Mouse (Mus musculus): Measurements from ENCODE around the gene Per2. TPM values are rescaled to one million over a fixed set of nuclear protein-coding genes. Genes with fewer than 3 reads are reported as not detected.
"Not testable (repeated sequence)": the region's sequence is repeated elsewhere in the genome, so short reads cannot be mapped to it uniquely, and the experiment has no call there.

The Per2 gene
- polyA plus RNA-seq, 1 experiment from 2014 or later: 6.8 TPM

GRCm38 (mm10) chr1:91486165-91486564, 27.0 kb upstream of the Per2 start:
- Histone ChIP-seq H3K27me3 (ENCODE audit: control insufficient read depth, insufficient read depth, low read length) (no peaks in the 10 kb centered on the region), H3K9ac (replicated peaks; ENCODE audit: low read length) (no peak overlapping the region; the same call in 1 of the 2 replicates), H3K36me3 (ENCODE audit: control insufficient read depth, insufficient read depth, low read length) (no peaks in the 10 kb centered on the region), H3K27ac (replicated peaks; ENCODE audit: low read depth, low read length) (no peak overlapping the region), H3K4me3 (replicated peaks; ENCODE audit: low read depth, low read length) (no peak overlapping the region), H3K4me2 (ENCODE audit: low read length) (no peak overlapping the region), H3K9me3 (ENCODE audit: control insufficient read depth, low read length) (no peaks in the 10 kb centered on the region), H3K4me1 (ENCODE audit: control insufficient read depth, insufficient read depth, low read length) (no peaks in the 10 kb centered on the region)
- WGBS: 83% methylated on average over 3 of the region's 3 CpGs
- ATAC-seq (ENCODE audit: low FRiP score, low TSS enrichment) (no peak), DNase-seq (no peak)

- no peak overlapping the region for H3K27ac ChIP-seq (replicated peaks; ENCODE audit: low read depth, low read length)
- DNase-seq (no peak), ATAC-seq (ENCODE audit: low FRiP score, low TSS enrichment) (no peak)
- H3K36me3 ChIP-seq (ENCODE audit: control insufficient read depth, insufficient read depth, low read length): no peaks in the 10 kb centered on the region
- no peaks in the 10 kb centered on the region for H3K9me3 ChIP-seq (ENCODE audit: control insufficient read depth, low read length)
- H3K4me1 ChIP-seq (ENCODE audit: control insufficient read depth, insufficient read depth, low read length): no peaks in the 10 kb centered on the region
- WGBS: 75% methylated on average over 3 of the region's 3 CpGs
- H3K9ac ChIP-seq (replicated peaks; ENCODE audit: low read length): no peak overlapping the region
- no peak overlapping the region for H3K4me2 ChIP-seq (ENCODE audit: low read length)
- no peaks in the 10 kb centered on the region for H3K27me3 ChIP-seq (ENCODE audit: control insufficient read depth, insufficient read depth, low read length)
- no peak overlapping the region for H3K4me3 ChIP-seq (replicated peaks; ENCODE audit: low read depth, low read length)
Measured at GRCm38 (mm10) chr1:91485422-91485821, 26.3 kb upstream of the Per2 start.

GRCm38 (mm10) chr1:91484011-91484346, 24.9 kb upstream of the Per2 start:
- Histone ChIP-seq H3K4me2 (ENCODE audit: low read length) (no peak overlapping the region), H3K4me1 (ENCODE audit: control insufficient read depth, insufficient read depth, low read length) (no peaks in the 10 kb centered on the region), H3K27ac (replicated peaks; ENCODE audit: low read depth, low read length) (no peak overlapping the region), H3K27me3 (ENCODE audit: control insufficient read depth, insufficient read depth, low read length) (no peaks in the 10 kb centered on the region), H3K4me3 (replicated peaks; ENCODE audit: low read depth, low read length) (no peak overlapping the region), H3K36me3 (ENCODE audit: control insufficient read depth, insufficient read depth, low read length) (no peaks in the 10 kb centered on the region), H3K9me3 (ENCODE audit: control insufficient read depth, low read length) (no peaks in the 10 kb centered on the region), H3K9ac (replicated peaks; ENCODE audit: low read length) (no peak overlapping the region)
- ATAC-seq (ENCODE audit: low FRiP score, low TSS enrichment) (no peak), DNase-seq (no peak)
- WGBS: 78% methylated on average over 5 of the region's 5 CpGs

DNA sequence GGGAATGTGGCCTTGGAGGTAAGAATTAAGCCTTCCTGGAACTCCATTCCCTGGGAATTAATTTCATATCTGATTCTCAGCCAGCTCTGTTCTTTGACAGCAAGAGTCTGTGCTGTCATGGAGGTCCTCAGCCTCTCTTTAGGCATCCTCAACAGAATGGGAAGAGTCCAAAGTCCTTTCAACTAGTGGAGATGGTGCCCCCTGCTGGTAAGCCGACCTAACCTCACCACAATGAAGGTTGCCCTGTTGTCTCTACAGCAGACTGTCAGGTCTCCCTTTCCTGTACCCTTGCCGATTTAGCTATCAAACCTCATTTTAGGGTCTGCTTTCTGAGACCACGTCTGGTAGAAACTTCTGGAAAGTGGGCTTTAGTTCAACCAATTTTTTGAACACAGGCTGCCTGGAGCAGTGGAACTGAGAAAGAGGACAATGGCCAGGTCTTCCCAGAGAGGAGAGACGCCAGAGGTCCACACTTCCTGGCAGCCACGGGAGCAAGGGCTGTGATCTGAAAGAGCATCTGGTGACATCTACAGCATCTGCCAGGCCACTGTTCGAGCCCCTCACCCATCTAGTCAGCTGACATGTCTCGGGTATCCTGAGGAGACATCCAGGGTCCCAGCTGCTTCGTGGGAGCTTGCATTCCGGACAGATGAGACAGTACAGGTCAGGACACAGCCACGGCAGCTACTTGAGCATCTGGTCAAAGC, 24.3 kb upstream of the Per2 start:
- H3K9me3 ChIP-seq (ENCODE audit: control insufficient read depth, low read length): no peaks in the 10 kb centered on the region
- no peaks in the 10 kb centered on the region for H3K36me3 ChIP-seq (ENCODE audit: control insufficient read depth, insufficient read depth, low read length)
- WGBS: 54% methylated on average over 10 of the region's 10 CpGs
- no peak overlapping the region for H3K27ac ChIP-seq (replicated peaks; ENCODE audit: low read depth, low read length)
- no peak overlapping the region for H3K9ac ChIP-seq (replicated peaks; ENCODE audit: low read length)
- H3K27me3 ChIP-seq (ENCODE audit: control insufficient read depth, insufficient read depth, low read length): no peaks in the 10 kb centered on the region
- no peak for ATAC-seq (ENCODE audit: low FRiP score, low TSS enrichment)
- no peaks in the 10 kb centered on the region for H3K4me1 ChIP-seq (ENCODE audit: control insufficient read depth, insufficient read depth, low read length)
- no peak overlapping the region for H3K4me3 ChIP-seq (replicated peaks; ENCODE audit: low read depth, low read length)
- H3K4me2 ChIP-seq (ENCODE audit: low read length): no peak overlapping the region
- peak; percentile 88 for DNase-seq

DNA sequence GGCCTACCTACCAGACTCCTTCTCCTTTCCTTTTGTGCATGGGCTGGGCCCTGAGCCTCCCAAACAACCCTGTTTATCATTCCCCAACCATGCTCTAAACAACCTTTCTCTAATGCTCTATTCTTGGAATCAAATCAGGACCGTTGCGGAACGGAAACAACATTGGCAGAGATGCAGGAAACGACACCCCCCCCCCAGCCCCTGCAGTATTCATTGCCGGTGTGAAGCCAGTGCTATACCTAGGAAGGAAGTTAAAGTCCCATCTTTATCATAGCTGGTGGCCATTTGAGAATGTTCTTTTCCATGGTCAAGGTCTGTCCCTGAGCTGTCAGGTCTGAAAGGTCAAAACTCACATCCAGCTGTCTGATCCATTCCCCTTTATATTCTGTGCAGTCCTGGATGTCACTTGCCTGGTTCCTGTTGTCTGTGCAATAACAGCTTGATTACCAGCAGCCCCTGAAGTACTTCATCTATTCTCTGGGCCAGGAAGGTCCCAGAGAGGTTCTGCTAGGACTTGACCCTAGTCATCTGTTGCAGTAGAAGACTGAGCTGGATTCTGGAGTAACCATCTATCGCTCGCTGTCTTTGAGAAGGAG, 23.6 kb upstream of the Per2 start:
- Histone ChIP-seq H3K4me2 (ENCODE audit: low read length) (no peak overlapping the region), H3K27ac (replicated peaks; ENCODE audit: low read depth, low read length) (no peak overlapping the region), H3K4me3 (replicated peaks; ENCODE audit: low read depth, low read length) (no peak overlapping the region), H3K9me3 (ENCODE audit: control insufficient read depth, low read length) (no peaks in the 10 kb centered on the region), H3K9ac (replicated peaks; ENCODE audit: low read length) (no peak overlapping the region), H3K36me3 (ENCODE audit: control insufficient read depth, insufficient read depth, low read length) (no peaks in the 10 kb centered on the region), H3K4me1 (ENCODE audit: control insufficient read depth, insufficient read depth, low read length) (no peaks in the 10 kb centered on the region), H3K27me3 (ENCODE audit: control insufficient read depth, insufficient read depth, low read length) (no peaks in the 10 kb centered on the region)
- WGBS: 86% methylated on average over 7 of the region's 7 CpGs
- ATAC-seq (ENCODE audit: low FRiP score, low TSS enrichment): no peak
- no peak for DNase-seq

DNA sequence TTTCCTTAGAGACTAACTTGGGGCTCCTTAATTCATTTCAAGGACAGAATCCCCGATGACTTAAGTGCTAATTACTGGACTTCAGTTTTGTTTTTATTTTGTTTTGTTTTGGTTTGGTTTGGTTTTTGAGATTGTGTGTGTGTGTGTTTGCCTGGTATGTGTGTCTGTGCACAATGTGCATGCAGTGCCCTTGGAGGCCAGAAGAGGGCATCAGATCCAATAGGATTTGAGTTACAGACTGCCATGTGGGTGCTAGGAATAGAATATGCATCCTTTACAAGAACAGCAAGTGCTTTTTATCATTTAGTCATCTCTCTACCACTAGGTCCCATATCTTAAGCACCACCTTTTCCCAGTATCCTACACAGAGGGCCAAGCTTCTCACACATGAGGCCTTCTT, 19.8 kb upstream of the Per2 start:
- WGBS: 98% methylated on average over 1 of the region's 1 CpGs
- Histone ChIP-seq H3K4me3 (replicated peaks; ENCODE audit: low read depth, low read length) (no peak overlapping the region), H3K9ac (replicated peaks; ENCODE audit: low read length) (no peak overlapping the region), H3K4me2 (ENCODE audit: low read length) (no peak overlapping the region), H3K27ac (replicated peaks; ENCODE audit: low read depth, low read length) (no peak overlapping the region), H3K27me3 (ENCODE audit: control insufficient read depth, insufficient read depth, low read length) (no peaks in the 10 kb centered on the region), H3K36me3 (ENCODE audit: control insufficient read depth, insufficient read depth, low read length) (no peaks in the 10 kb centered on the region), H3K4me1 (ENCODE audit: control insufficient read depth, insufficient read depth, low read length) (no peaks in the 10 kb centered on the region), H3K9me3 (ENCODE audit: control insufficient read depth, low read length) (no peaks in the 10 kb centered on the region)
- DNase-seq (no peak), ATAC-seq (ENCODE audit: low FRiP score, low TSS enrichment) (no peak)

DNA sequence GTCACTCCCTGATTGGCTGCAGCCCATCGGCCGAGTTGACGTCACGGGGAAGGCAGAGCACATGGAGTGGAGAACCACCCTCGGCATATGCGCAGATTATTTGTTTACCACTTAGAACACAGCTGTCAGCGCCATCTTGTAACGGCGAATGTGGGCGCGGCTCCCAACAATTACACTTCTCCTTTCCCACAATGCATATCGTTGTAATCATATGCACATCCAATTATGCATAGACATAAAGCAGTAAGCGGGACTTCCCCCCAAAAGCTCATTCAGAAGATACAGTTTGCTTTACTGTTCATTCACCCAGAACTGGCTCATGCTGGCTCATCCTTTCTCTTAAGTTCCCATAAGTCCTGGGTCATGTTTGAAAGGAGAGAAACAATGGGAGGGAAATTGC, 19.0 kb upstream of the Per2 start:
- H3K4me1 ChIP-seq (ENCODE audit: control insufficient read depth, insufficient read depth, low read length); H3K36me3 ChIP-seq (ENCODE audit: control insufficient read depth, insufficient read depth, low read length); H3K4me3 ChIP-seq (replicated peaks; ENCODE audit: low read depth, low read length); H3K27ac ChIP-seq (replicated peaks; ENCODE audit: low read depth, low read length); H3K9ac ChIP-seq (replicated peaks; ENCODE audit: low read length); ATAC-seq (ENCODE audit: low FRiP score, low TSS enrichment); DNase-seq; H3K27me3 ChIP-seq (ENCODE audit: control insufficient read depth, insufficient read depth, low read length); H3K4me2 ChIP-seq (ENCODE audit: low read length); H3K9me3 ChIP-seq (ENCODE audit: control insufficient read depth, low read length): not testable (repeated sequence)
- 95% methylated on average over 8 of the region's 13 CpGs for WGBS

DNA sequence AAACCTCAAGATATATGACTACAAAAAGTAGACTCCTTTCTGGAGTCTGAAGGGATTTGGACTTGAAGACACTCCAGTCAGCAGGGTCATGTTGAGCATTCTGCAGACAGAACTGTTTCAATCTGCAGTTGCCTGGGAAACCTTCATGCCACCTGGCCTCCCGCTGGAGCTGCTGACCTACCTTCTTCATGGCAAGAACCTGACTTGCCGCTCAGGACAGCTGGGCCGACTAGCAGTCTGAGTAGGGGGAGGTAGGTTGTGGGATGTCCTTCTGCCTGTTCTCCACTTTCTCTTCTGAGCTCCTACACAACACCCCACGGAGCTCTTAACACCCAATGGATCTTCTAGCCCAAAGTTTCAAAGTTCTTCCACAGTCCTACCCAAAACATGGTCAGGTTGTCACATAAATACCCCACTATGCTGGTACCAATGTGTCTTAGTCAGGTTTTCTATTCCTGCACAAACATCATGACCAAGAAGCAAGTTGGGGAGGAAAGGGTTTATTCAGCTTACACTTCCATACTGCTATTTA, 10.8 kb upstream of the Per2 start:
- no peaks in the 10 kb centered on the region for H3K4me1 ChIP-seq (ENCODE audit: control insufficient read depth, insufficient read depth, low read length)
- no peak overlapping the region for H3K27ac ChIP-seq (replicated peaks; ENCODE audit: low read depth, low read length)
- WGBS: 82% methylated on average over 4 of the region's 4 CpGs
- DNase-seq: no peak
- H3K4me2 ChIP-seq (ENCODE audit: low read length): no peak overlapping the region
- H3K27me3 ChIP-seq (ENCODE audit: control insufficient read depth, insufficient read depth, low read length): no peaks in the 10 kb centered on the region
- H3K9me3 ChIP-seq (ENCODE audit: control insufficient read depth, low read length): no peaks in the 10 kb centered on the region
- ATAC-seq (ENCODE audit: low FRiP score, low TSS enrichment): no peak
- H3K36me3 ChIP-seq (ENCODE audit: control insufficient read depth, insufficient read depth, low read length): no peaks in the 10 kb centered on the region
- no peak overlapping the region for H3K9ac ChIP-seq (replicated peaks; ENCODE audit: low read length)
- no peak overlapping the region for H3K4me3 ChIP-seq (replicated peaks; ENCODE audit: low read depth, low read length)

DNA sequence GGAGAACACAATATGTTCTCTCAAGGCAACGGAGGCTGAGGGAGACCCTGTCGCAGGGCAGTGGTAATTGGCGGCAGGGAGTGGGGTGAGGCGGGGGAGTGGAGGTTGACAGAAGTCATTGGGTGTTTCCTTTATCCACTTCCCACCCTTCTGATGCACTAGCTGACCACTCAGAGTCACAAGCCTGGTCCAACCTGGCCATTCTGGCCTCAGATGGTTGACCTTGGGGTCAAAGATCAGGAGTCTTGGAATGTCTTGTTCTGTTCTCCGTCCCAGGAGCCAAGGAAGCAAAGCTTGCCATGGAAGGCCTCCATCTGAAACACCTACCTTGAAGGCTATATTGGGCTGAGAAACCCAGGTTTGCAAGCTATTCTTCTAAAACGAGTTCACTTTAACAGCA, 7.1 kb upstream of the Per2 start:
- no peak for DNase-seq
- H3K4me2 ChIP-seq (ENCODE audit: low read length): no peak overlapping the region
- no peak for ATAC-seq (ENCODE audit: low FRiP score, low TSS enrichment)
- WGBS: 90% methylated on average over 6 of the region's 6 CpGs
- H3K4me3 ChIP-seq (replicated peaks; ENCODE audit: low read depth, low read length): no peak overlapping the region
- H3K36me3 ChIP-seq (ENCODE audit: control insufficient read depth, insufficient read depth, low read length): no peaks in the 10 kb centered on the region
- H3K4me1 ChIP-seq (ENCODE audit: control insufficient read depth, insufficient read depth, low read length): no peaks in the 10 kb centered on the region
- H3K27ac ChIP-seq (replicated peaks; ENCODE audit: low read depth, low read length): no peak overlapping the region
- H3K9ac ChIP-seq (replicated peaks; ENCODE audit: low read length): no peak overlapping the region
- H3K27me3 ChIP-seq (ENCODE audit: control insufficient read depth, insufficient read depth, low read length): no peaks in the 10 kb centered on the region
- no peaks in the 10 kb centered on the region for H3K9me3 ChIP-seq (ENCODE audit: control insufficient read depth, low read length)
